Mouse (Mus musculus): Measurements from ENCODE around the gene Spred1. TPM values are rescaled to one million over a fixed set of nuclear protein-coding genes. Genes with fewer than 3 reads are reported as not detected.

Gene Spred1
- polyA plus RNA-seq, 1 experiment from 2014 or later = 11.5 TPM

DNA sequence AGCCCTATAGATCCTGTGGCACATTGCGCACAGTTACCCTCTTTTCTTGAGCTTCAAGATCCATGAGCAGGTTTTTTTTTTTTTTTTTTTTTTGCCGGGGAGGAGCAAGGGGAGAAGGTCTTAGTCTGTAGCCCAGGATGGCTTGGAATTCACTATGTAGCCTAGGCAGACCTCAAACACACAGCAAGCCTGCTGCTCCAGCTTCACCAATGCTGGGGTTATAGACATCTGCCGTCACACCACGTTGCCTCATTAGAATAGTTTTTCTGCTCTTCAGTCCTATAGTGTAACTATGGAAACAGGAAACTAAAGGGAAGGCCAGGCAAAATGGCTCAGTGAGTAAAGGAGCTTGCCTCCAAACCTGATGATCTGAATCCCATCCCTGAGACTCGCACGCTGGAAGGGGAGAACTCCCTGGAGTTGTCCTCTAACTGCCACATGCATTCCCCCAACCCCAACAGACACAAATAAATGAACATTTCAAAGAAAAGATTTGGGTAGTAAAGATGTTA lies 10.8 kb upstream of the Spred1 start:
- no peak overlapping the region for H3K4me3 ChIP-seq (ENCODE audit: low read depth, low read length)
- no peak overlapping the region for H3K9ac ChIP-seq (ENCODE audit: low read length)
- no peaks in the 10 kb centered on the region for H3K27me3 ChIP-seq (replicated peaks; ENCODE audit: control insufficient read depth, insufficient read depth, low read length)
- H3K4me2 ChIP-seq (ENCODE audit: low read length) = no peak overlapping the region
- no peaks in the 10 kb centered on the region for H3K36me3 ChIP-seq (ENCODE audit: control insufficient read depth, insufficient read depth, low read length)
- 60% methylated on average over 6 of the region's 6 CpGs for WGBS
- no peaks in the 10 kb centered on the region for H3K9me3 ChIP-seq (replicated peaks; ENCODE audit: control insufficient read depth, low read length)
- DNase-seq (ENCODE audit: low spot score) = no peak
- no peak overlapping the region for H3K27ac ChIP-seq (ENCODE audit: low read depth, low read length)
- H3K4me1 ChIP-seq (ENCODE audit: control insufficient read depth, insufficient read depth, low read length) = no peaks in the 10 kb centered on the region
- ATAC-seq = no peak

DNA sequence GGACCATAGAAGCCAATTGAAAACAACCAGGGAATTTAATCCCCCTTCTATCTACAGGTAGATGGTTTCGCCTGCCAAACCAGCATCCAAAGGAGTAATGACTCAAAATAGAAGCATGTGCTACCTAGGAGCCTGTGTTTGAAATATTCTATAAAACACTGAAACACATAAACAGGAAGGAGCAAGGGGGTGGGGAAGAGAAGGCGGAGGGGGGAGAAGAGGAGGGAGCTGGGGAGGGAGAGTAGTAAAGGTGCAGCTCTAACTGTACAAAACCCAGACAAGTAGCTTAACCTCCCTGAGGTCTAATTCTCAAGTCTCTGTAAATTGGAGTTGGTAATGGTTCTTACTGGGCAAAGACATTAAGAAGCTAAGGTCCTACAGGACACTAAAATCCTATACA lies 7.9 kb upstream of the Spred1 start:
- Histone ChIP-seq H3K9ac (ENCODE audit: low read length) (no peak overlapping the region), H3K4me1 (ENCODE audit: control insufficient read depth, insufficient read depth, low read length) (no peaks in the 10 kb centered on the region), H3K4me2 (ENCODE audit: low read length) (no peak overlapping the region), H3K27me3 (replicated peaks; ENCODE audit: control insufficient read depth, insufficient read depth, low read length) (no peaks in the 10 kb centered on the region), H3K4me3 (ENCODE audit: low read depth, low read length) (no peak overlapping the region), H3K36me3 (ENCODE audit: control insufficient read depth, insufficient read depth, low read length) (no peaks in the 10 kb centered on the region), H3K9me3 (replicated peaks; ENCODE audit: control insufficient read depth, low read length) (no peaks in the 10 kb centered on the region), H3K27ac (ENCODE audit: low read depth, low read length) (no peak overlapping the region)
- ATAC-seq (no peak), DNase-seq (ENCODE audit: low spot score) (no peak)
- 76% methylated on average over 2 of the region's 2 CpGs for WGBS

DNA sequence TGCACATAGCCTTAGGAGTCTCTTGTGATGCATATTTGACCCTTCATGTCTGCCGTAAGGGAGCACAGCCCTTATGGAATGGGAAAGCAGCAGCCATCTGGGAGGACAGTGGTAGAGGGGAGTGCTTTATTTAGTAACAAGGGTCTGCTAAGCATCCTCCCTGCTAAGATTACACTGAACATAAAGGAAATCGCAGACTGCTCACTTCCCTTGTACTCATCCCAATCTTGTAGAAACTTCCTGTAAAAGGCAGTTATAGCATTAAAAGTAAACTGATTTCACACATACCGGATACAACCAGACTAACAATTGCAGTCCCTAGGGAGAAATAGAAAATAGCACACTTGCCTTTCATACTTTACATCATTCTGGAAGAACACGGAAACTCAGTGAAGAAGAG lies 7.4 kb upstream of the Spred1 start:
- Histone ChIP-seq H3K4me1 (ENCODE audit: control insufficient read depth, insufficient read depth, low read length) (no peaks in the 10 kb centered on the region), H3K9me3 (replicated peaks; ENCODE audit: control insufficient read depth, low read length) (no peaks in the 10 kb centered on the region), H3K36me3 (ENCODE audit: control insufficient read depth, insufficient read depth, low read length) (no peaks in the 10 kb centered on the region), H3K27me3 (replicated peaks; ENCODE audit: control insufficient read depth, insufficient read depth, low read length) (no peaks in the 10 kb centered on the region), H3K9ac (ENCODE audit: low read length) (no peak overlapping the region), H3K4me2 (ENCODE audit: low read length) (no peak overlapping the region), H3K27ac (ENCODE audit: low read depth, low read length) (no peak overlapping the region), H3K4me3 (ENCODE audit: low read depth, low read length) (no peak overlapping the region)
- DNase-seq (ENCODE audit: low spot score) = no peak
- whole genome bisulfite sequencing = 72% methylated on average over 4 of the region's 4 CpGs
- ATAC-seq = no peak

DNA sequence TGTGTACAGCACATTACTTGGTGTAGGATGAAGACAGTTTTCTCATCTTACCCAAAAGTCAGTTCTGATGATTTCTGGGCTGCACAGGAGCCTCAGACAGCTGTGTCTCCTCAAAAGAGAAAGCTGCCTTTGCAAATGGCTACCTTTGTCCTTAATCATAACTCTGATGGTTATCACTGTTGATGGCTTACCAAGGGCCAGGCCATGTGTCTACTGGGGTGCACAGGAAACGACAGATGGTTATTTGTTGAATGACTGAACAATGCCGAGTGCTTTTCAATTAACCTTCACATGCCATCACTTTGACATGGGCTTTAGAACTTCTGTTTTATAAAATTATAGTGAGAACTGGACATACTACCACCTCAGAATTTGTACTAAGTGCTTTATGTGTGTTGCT lies 2.7 kb upstream of the Spred1 start:
- H3K4me2 ChIP-seq (ENCODE audit: low read length) = no peak overlapping the region
- H3K4me3 ChIP-seq (ENCODE audit: low read depth, low read length) = no peak overlapping the region
- H3K9ac ChIP-seq (ENCODE audit: low read length) = no peak overlapping the region
- no peak for ATAC-seq
- H3K27ac ChIP-seq (ENCODE audit: low read depth, low read length) = no peak overlapping the region
- 63% methylated on average over 2 of the region's 2 CpGs for WGBS
- no peak for DNase-seq (ENCODE audit: low spot score)
- H3K9me3 ChIP-seq (replicated peaks; ENCODE audit: control insufficient read depth, low read length) = no peaks in the 10 kb centered on the region
- peaks cover 6% of the 10 kb centered on the region for H3K4me1 ChIP-seq (ENCODE audit: control insufficient read depth, insufficient read depth, low read length)
- no peaks in the 10 kb centered on the region for H3K27me3 ChIP-seq (replicated peaks; ENCODE audit: control insufficient read depth, insufficient read depth, low read length)
- H3K36me3 ChIP-seq (ENCODE audit: control insufficient read depth, insufficient read depth, low read length) = no peaks in the 10 kb centered on the region

DNA sequence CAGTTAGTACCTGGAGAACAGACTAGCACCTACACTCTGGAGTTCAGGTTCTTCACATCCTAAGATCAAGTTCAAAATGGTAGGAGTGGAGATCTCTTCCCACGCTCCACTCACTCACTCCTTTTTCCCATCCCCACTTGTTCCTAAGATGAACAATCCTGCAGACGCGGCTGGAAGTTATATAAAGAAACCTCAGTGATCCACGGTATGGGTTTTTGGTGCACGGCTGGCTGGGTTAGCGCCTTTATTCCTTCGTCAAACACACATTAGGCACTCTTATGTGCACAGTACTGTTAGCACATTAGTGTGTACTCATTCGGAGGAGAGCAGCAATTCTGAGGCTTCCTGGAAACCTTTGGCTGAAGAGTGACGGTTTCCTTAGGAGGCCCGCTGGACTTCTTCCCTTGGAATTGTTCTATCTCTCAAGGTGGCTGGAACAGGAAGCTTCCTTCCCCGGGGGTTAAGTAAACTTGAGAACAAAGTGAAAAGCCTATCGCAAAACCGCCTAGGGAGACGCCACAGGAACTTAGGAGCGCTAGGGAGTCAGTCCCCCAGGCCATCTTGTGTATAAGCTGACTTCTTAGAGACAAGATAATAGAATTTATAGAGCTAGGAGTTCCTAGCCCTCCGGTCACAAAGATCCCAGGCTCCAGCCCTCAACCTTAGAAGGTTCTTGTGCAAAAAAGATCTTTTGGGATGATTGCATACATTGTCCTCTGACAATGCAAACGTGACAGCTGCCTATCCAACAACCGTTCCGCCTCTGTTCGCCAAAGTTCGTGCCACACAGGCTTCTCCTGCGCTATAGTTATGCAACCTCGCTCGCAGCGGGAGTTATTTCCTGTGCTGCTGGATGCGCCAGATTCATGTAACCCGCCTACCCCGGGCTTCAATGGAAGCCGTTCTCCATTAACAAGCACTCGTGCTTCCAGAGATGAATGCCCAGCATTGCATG lies 1.6 kb upstream of the Spred1 start:
- WGBS = 3% methylated on average over 30 of the region's 30 CpGs
- Histone ChIP-seq H3K36me3 (ENCODE audit: control insufficient read depth, insufficient read depth, low read length) (no peaks in the 10 kb centered on the region), H3K4me3 (ENCODE audit: low read depth, low read length) (peak overlapping the region; percentile 91), H3K9ac (ENCODE audit: low read length) (peak overlapping the region; percentile 96), H3K4me1 (ENCODE audit: control insufficient read depth, insufficient read depth, low read length) (peaks cover 13% of the 10 kb centered on the region), H3K27me3 (replicated peaks; ENCODE audit: control insufficient read depth, insufficient read depth, low read length) (no peaks in the 10 kb centered on the region), H3K27ac (ENCODE audit: low read depth, low read length) (peak overlapping the region; percentile 99), H3K9me3 (replicated peaks; ENCODE audit: control insufficient read depth, low read length) (no peaks in the 10 kb centered on the region), H3K4me2 (ENCODE audit: low read length) (peak overlapping the region; percentile 79)
- DNase-seq (ENCODE audit: low spot score) = peak; percentile 85
- ATAC-seq = peak; percentile 47

DNA sequence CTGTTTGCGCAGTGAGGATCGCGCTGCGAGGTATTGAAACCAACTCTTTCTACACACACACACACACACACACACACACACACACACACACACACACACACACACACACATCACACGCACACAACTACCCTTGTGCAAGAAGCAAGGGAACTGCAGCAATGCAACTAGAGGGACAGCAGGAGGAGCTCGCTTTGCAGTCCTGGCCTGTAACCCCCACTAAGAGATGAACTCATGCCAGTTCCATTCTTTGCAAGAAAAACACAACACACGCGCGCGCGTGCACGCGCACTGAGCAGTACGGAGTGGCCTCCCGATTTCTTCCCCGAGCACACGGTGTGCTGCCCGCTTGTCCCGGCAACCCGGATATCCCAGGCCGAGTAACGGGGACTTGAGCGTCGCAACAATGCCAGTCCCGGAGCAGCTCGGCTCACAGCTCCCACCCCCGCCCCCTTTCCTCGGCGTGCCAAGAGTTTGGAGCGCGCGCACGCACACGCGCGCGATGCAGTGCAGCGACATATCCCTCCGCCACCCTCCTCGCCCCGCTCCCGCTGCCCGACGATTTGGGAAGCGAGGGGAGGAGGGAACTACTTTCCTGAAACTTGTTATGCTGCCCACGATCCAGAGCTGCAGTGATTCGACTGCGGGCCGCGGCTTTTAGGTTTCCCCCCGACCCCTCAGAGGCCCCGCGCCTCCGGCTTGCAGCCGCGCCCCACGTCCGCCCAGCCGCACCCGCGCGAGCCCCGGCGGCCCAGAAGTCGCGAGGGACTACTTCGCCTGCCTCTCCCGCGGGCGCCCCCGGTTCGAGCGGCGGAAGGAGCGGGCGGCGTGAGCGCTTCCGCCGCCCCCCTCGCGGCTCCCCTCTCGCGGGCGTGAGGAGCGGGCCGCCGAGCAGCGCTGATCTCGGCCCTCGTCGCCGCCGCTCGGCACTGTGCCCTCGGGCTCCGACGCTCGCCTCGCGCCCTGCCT lies 645 bp upstream of the Spred1 start:
- H3K4me1 ChIP-seq (ENCODE audit: control insufficient read depth, insufficient read depth, low read length) = peaks cover 13% of the 10 kb centered on the region
- H3K27me3 ChIP-seq (replicated peaks; ENCODE audit: control insufficient read depth, insufficient read depth, low read length) = no peaks in the 10 kb centered on the region
- H3K4me2 ChIP-seq (ENCODE audit: low read length) = peak overlapping the region; percentile 79
- H3K36me3 ChIP-seq (ENCODE audit: control insufficient read depth, insufficient read depth, low read length) = no peaks in the 10 kb centered on the region
- 1% methylated on average over 95 of the region's 101 CpGs for WGBS
- H3K9ac ChIP-seq (ENCODE audit: low read length) = peak overlapping the region; percentile 96
- H3K9me3 ChIP-seq (replicated peaks; ENCODE audit: control insufficient read depth, low read length) = no peaks in the 10 kb centered on the region
- peak overlapping the region; percentile 99 for H3K27ac ChIP-seq (ENCODE audit: low read depth, low read length)
- peak overlapping the region; percentile 91 for H3K4me3 ChIP-seq (ENCODE audit: low read depth, low read length)
- DNase-seq (ENCODE audit: low spot score) (peak; percentile 98), ATAC-seq (peak; percentile 86)

DNA sequence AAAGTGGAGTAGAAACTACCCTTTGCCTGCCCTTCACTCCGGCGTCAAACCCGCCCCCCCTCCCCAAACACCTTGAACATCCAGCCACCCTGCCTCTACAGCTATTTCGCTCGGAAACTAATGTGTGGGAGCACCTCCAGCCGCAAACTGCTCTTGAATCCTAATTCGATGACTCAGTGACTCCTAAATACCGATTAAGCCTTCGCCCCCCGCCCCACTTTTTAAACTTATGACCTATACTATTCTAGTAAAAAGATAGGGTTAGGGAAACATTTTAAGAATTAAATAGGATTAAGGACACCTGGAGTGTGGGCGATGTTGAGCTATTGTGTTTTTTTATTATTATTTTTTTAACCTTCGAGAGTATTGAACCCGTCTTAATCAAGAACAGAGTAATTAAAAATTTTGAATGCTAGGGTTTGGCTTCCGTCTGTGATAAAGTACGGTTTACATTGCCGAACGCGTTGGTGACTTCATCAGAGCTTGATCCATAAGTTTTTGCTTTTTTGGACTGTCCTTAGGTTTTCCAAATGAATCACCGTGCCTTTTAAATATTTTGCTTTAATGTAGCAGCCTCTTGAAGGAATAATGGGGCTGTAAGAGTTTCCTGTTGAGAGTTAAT lies 921 bp downstream of the Spred1 start:
- H3K36me3 ChIP-seq (ENCODE audit: control insufficient read depth, insufficient read depth, low read length) = no peaks in the 10 kb centered on the region
- under 1% methylated on average over 19 of the region's 19 CpGs for WGBS
- peaks cover 13% of the 10 kb centered on the region for H3K4me1 ChIP-seq (ENCODE audit: control insufficient read depth, insufficient read depth, low read length)
- peak overlapping the region; percentile 91 for H3K4me3 ChIP-seq (ENCODE audit: low read depth, low read length)
- peak; percentile 22 for DNase-seq (ENCODE audit: low spot score)
- H3K9me3 ChIP-seq (replicated peaks; ENCODE audit: control insufficient read depth, low read length) = no peaks in the 10 kb centered on the region
- peak overlapping the region; percentile 79 for H3K4me2 ChIP-seq (ENCODE audit: low read length)
- H3K27me3 ChIP-seq (replicated peaks; ENCODE audit: control insufficient read depth, insufficient read depth, low read length) = no peaks in the 10 kb centered on the region
- no peak for ATAC-seq
- peak overlapping the region; percentile 96 for H3K9ac ChIP-seq (ENCODE audit: low read length)
- peak overlapping the region; percentile 99 for H3K27ac ChIP-seq (ENCODE audit: low read depth, low read length)

DNA sequence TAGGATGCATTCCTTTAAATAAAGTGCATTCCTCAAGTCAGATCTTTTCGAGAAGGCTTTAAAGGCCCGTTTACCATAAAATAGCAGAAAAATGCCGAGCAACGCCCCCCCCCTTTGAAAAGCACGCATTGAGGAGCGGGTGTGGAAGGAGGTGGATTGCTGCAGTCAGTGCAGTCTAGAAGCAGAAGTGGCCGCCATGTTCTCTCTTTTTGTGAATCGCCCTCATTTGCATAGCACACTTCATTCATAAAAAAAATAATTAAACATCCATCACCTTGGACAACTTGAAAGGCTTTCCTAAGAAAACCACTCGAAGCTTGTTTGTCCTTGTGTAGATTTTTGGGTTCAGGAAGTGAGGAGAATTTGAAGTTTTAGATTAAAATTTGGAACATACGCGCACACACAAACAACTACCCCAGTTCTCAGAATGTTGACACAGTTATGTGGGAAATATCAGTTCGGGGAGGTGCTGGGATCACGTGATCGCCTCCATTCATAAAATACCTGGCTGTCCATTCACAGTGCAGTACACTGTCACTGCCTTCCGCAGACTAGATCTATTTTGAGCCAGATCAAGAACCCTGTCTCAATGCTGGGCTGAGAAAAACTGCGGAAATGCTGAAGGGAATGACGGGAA lies 1.6 kb downstream of the Spred1 start:
- no peak overlapping the region for H3K27ac ChIP-seq (ENCODE audit: low read depth, low read length)
- H3K9ac ChIP-seq (ENCODE audit: low read length) = peak overlapping the region; percentile 96
- no peaks in the 10 kb centered on the region for H3K36me3 ChIP-seq (ENCODE audit: control insufficient read depth, insufficient read depth, low read length)
- 5% methylated on average over 17 of the region's 17 CpGs for WGBS
- no peaks in the 10 kb centered on the region for H3K9me3 ChIP-seq (replicated peaks; ENCODE audit: control insufficient read depth, low read length)
- H3K27me3 ChIP-seq (replicated peaks; ENCODE audit: control insufficient read depth, insufficient read depth, low read length) = no peaks in the 10 kb centered on the region
- H3K4me1 ChIP-seq (ENCODE audit: control insufficient read depth, insufficient read depth, low read length) = peaks cover 13% of the 10 kb centered on the region
- ATAC-seq (peak; percentile 38), DNase-seq (ENCODE audit: low spot score) (peak; percentile 86)
- H3K4me3 ChIP-seq (ENCODE audit: low read depth, low read length) = peak overlapping the region; percentile 91
- peak overlapping the region; percentile 79 for H3K4me2 ChIP-seq (ENCODE audit: low read length)

Data from forebrain, embryonic 14.5 days (tissue).